9 mouse cellular contexts compared by ENCODE assay signal in genomic region chr7:19748219-19749195, GRCm38 (mm10). TPM values are rescaled to one million over a fixed set of nuclear protein-coding genes. Genes with fewer than 3 reads are reported as not detected.
DNase-seq lines count a peak whose midpoint lies in the region; ATAC-seq lines count a peak whose summit lies in the region.
"Had no signal": no experiment of that assay in that cellular context is flagged by ENCODE, and none has a peak within 500 bp of the region (broad histone marks: within the 10 kb centered on the region; RNA-seq: fewer than 3 reads in every experiment).

No protein-coding gene starts in this region.

- H3K9me3 ChIP-seq in embryonic facial prominence, embryonic 14.5 days (ENCODE audit: control insufficient read depth, low read length) = no peaks in the 10 kb centered on the region
- H3K9me3 ChIP-seq in intestine, embryonic 15.5 days = no peaks in the 10 kb centered on the region
- H3K9me3 ChIP-seq in lung, embryonic 16.5 days (ENCODE audit: control insufficient read depth, low read length) = no peaks in the 10 kb centered on the region

- peak overlapping the region; percentile 92 for H3K27ac ChIP-seq in embryonic facial prominence, embryonic 14.5 days (replicated peaks; ENCODE audit: low read depth, low read length)
- peak overlapping the region; percentile 97 for H3K27ac ChIP-seq in intestine, embryonic 15.5 days
- H3K27ac ChIP-seq in lung, embryonic 16.5 days (ENCODE audit: low read length) = peak overlapping the region; percentile 86

- ATAC-seq in embryonic facial prominence, embryonic 14.5 days (ENCODE audit: low read depth) = no peak
- peak; percentile 0; the same call in 1 of the 2 replicates for ATAC-seq in intestine, embryonic 15.5 days
- ATAC-seq in lung, embryonic 16.5 days (ENCODE audit: low read depth) = 0 out of 2 replicates have a peak, but pooled peaks have one; percentile 0

- peaks cover 7% of the 10 kb centered on the region for H3K4me1 ChIP-seq in embryonic facial prominence, embryonic 14.5 days (ENCODE audit: control insufficient read depth, insufficient read depth, low read length)
- peaks cover 48% of the 10 kb centered on the region for H3K4me1 ChIP-seq in intestine, embryonic 15.5 days (replicated peaks)
- peaks cover 40% of the 10 kb centered on the region for H3K4me1 ChIP-seq in lung, embryonic 16.5 days (replicated peaks; ENCODE audit: control insufficient read depth, insufficient read depth, low read length)

- H3K36me3 ChIP-seq in embryonic facial prominence, embryonic 14.5 days (ENCODE audit: control insufficient read depth, insufficient read depth, low read length) = peaks cover 4% of the 10 kb centered on the region
- no peaks in the 10 kb centered on the region for H3K36me3 ChIP-seq in intestine, embryonic 15.5 days
- H3K36me3 ChIP-seq in lung, embryonic 16.5 days (ENCODE audit: control insufficient read depth, insufficient read depth, low read length) = no peaks in the 10 kb centered on the region
- H3K36me3 ChIP-seq in splenic B cell, adult 2 months (ENCODE audit: control insufficient read depth, insufficient read depth, low read length, poor library complexity, severe bottlenecking) = no peaks in the 10 kb centered on the region

- peak; percentile 56 for DNase-seq in adrenal gland, adult 8-10 months
- no peak for DNase-seq in adrenal gland, postnatal 25 days
- peak; percentile 31 for DNase-seq in 3T3-L1 (ENCODE audit: low read depth, low spot score)
- peak; percentile 73 for DNase-seq in embryonic facial prominence, embryonic 14.5 days (ENCODE audit: low spot score)
- peak; percentile 18 for DNase-seq in splenic B cell, adult 2 months (ENCODE audit: low read depth, low spot score)
- DNase-seq in cerebellum, adult 11-12 months = no peak

- H3K4me3 ChIP-seq in embryonic facial prominence, embryonic 14.5 days (ENCODE audit: low read depth, low read length) = peak overlapping the region; percentile 84
- peak overlapping the region; percentile 94 for H3K4me3 ChIP-seq in intestine, embryonic 15.5 days (replicated peaks)
- peak overlapping the region; percentile 79 for H3K4me3 ChIP-seq in lung, embryonic 16.5 days (ENCODE audit: low read length)

- peak overlapping the region; percentile 84 for H3K4me2 ChIP-seq in embryonic facial prominence, embryonic 14.5 days (ENCODE audit: low read depth, low read length)
- H3K4me2 ChIP-seq in intestine, embryonic 15.5 days (replicated peaks) = peak overlapping the region; percentile 78
- H3K4me2 ChIP-seq in lung, embryonic 16.5 days (ENCODE audit: low read depth, low read length) = peak overlapping the region; percentile 63

- WGBS in embryonic facial prominence, embryonic 14.5 days = 2% methylated on average over 28 of the region's 32 CpGs
- under 1% methylated on average over 32 of the region's 32 CpGs for WGBS in intestine, embryonic 15.5 days
- WGBS in lung, embryonic 16.5 days = 0% methylated on average over 32 of the region's 32 CpGs

- peak overlapping the region; percentile 90 for H3K9ac ChIP-seq in embryonic facial prominence, embryonic 14.5 days (ENCODE audit: low read depth, low read length)
- H3K9ac ChIP-seq in intestine, embryonic 15.5 days = peak overlapping the region; percentile 91
- H3K9ac ChIP-seq in lung, embryonic 16.5 days (ENCODE audit: low read length) = peak overlapping the region; percentile 93

- H3K27me3 ChIP-seq in embryonic facial prominence, embryonic 14.5 days (replicated peaks; ENCODE audit: control insufficient read depth, insufficient read depth, low read length) = no peaks in the 10 kb centered on the region
- H3K27me3 ChIP-seq in intestine, embryonic 15.5 days (replicated peaks) = no peaks in the 10 kb centered on the region
- H3K27me3 ChIP-seq in lung, embryonic 16.5 days (ENCODE audit: control insufficient read depth, insufficient read depth, low read depth, low read length) = no peaks in the 10 kb centered on the region
- no peaks in the 10 kb centered on the region for H3K27me3 ChIP-seq in splenic B cell, adult 2 months (ENCODE audit: control insufficient read depth, insufficient read depth, low read length, poor library complexity, severe bottlenecking)

RNA-seq across cellular contexts. Expression of gene Nectin2, which starts 1.8 kb away (rescaled TPM):
- total RNA-seq in adrenal gland, adult 8-10 months (2022) = 100 to 1,000 TPM in 1 of 4 experiments, 10 to 100 TPM in 3; 72.1 to 116 (median 88.9) TPM
- 62.3 and 66.9 TPM in 2 replicates for total RNA-seq in adrenal gland, postnatal 25 days (2021)
- polyA plus RNA-seq in embryonic facial prominence, embryonic 14.5 days (2014; fragmentation: Nextera tagmentation; extraction: Ambion mirVana) = 55.2 and 62.0 TPM in 2 replicates
- 148 and 154 TPM in 2 replicates for polyA plus RNA-seq in intestine, embryonic 15.5 days (2015; fragmentation: Nextera tagmentation; extraction: Ambion mirVana)
- polyA plus RNA-seq in lung, embryonic 16.5 days (2015; fragmentation: Nextera tagmentation; extraction: Ambion mirVana) = 128 and 131 TPM in 2 replicates

RNA-seq across cellular contexts. Expression of gene Bcam, which starts 22.3 kb away (rescaled TPM):
- 10 to 100 TPM; 50.3 to 63.5 (median 55.3) TPM for total RNA-seq in adrenal gland, adult 8-10 months (2022)
- total RNA-seq in adrenal gland, postnatal 25 days (2021) = 37.2 TPM in 2 replicates
- polyA plus RNA-seq in embryonic facial prominence, embryonic 14.5 days (2014; fragmentation: Nextera tagmentation; extraction: Ambion mirVana) = 101 and 114 TPM in 2 replicates
- 76.9 and 79.4 TPM in 2 replicates for polyA plus RNA-seq in intestine, embryonic 15.5 days (2015; fragmentation: Nextera tagmentation; extraction: Ambion mirVana)
- 347 and 379 TPM in 2 replicates for polyA plus RNA-seq in lung, embryonic 16.5 days (2015; fragmentation: Nextera tagmentation; extraction: Ambion mirVana)

RNA-seq across cellular contexts. Expression of gene Tomm40, which starts 33.3 kb away (rescaled TPM):
- 100 to 1,000 TPM; 119 to 134 (median 125) TPM for total RNA-seq in adrenal gland, adult 8-10 months (2022)
- 96.1 and 115 TPM in 2 replicates for total RNA-seq in adrenal gland, postnatal 25 days (2021)
- polyA plus RNA-seq in embryonic facial prominence, embryonic 14.5 days (2014; fragmentation: Nextera tagmentation; extraction: Ambion mirVana) = 114 and 125 TPM in 2 replicates
- 208 and 215 TPM in 2 replicates for polyA plus RNA-seq in intestine, embryonic 15.5 days (2015; fragmentation: Nextera tagmentation; extraction: Ambion mirVana)
- 82.0 and 87.4 TPM in 2 replicates for polyA plus RNA-seq in lung, embryonic 16.5 days (2015; fragmentation: Nextera tagmentation; extraction: Ambion mirVana)

RNA-seq across cellular contexts. Expression of gene Cblc, which starts 48.1 kb away (rescaled TPM):
- total RNA-seq in adrenal gland, adult 8-10 months (2022) = under 1 TPM in 1 of 4 experiments, not detected in 3; 0.43 TPM
- 0.55 TPM in 1 of 2 replicates, not detected in the other for total RNA-seq in adrenal gland, postnatal 25 days (2021)
- 4.7 TPM in 2 replicates for polyA plus RNA-seq in embryonic facial prominence, embryonic 14.5 days (2014; fragmentation: Nextera tagmentation; extraction: Ambion mirVana)
- 24.5 and 26.4 TPM in 2 replicates for polyA plus RNA-seq in intestine, embryonic 15.5 days (2015; fragmentation: Nextera tagmentation; extraction: Ambion mirVana)
- polyA plus RNA-seq in lung, embryonic 16.5 days (2015; fragmentation: Nextera tagmentation; extraction: Ambion mirVana) = 17.8 and 18.8 TPM in 2 replicates
- polyA plus RNA-seq: frontal cortex, adult 2 months had no signal

RNA-seq across cellular contexts. Expression of gene Apoe, which starts 49.5 kb away (rescaled TPM):
- total RNA-seq in adrenal gland, adult 8-10 months (2022) = 1,000 to 10,000 TPM in 3 of 4 experiments, 100 to 1,000 TPM in 1; 996 to 1,300 (median 1,120) TPM
- total RNA-seq in adrenal gland, postnatal 25 days (2021) = 714 and 971 TPM in 2 replicates
- polyA plus RNA-seq in embryonic facial prominence, embryonic 14.5 days (2014; fragmentation: Nextera tagmentation; extraction: Ambion mirVana) = 482 and 510 TPM in 2 replicates
- polyA plus RNA-seq in intestine, embryonic 15.5 days (2015; fragmentation: Nextera tagmentation; extraction: Ambion mirVana) = 296 and 325 TPM in 2 replicates
- polyA plus RNA-seq in lung, embryonic 16.5 days (2015; fragmentation: Nextera tagmentation; extraction: Ambion mirVana) = 470 and 554 TPM in 2 replicates

Comparison
In these comparisons a context has a peak if more than half of its experiments do, and no peak if none do; other contexts are left out.
1. DNase-seq: peak in adrenal gland, adult 8-10 months (single experiment), 3T3-L1 (single experiment), embryonic facial prominence, embryonic 14.5 days (single experiment) and splenic B cell, adult 2 months (single experiment); none in adrenal gland, postnatal 25 days (single experiment) and cerebellum, adult 11-12 months (single experiment).
2. Peak in every context shown above with its lines, with median percentiles within 50 percentile points of each other: H3K27ac ChIP-seq, H3K4me2 ChIP-seq, H3K4me3 ChIP-seq and H3K9ac ChIP-seq.